Mouse (Mus musculus): Measurements from ENCODE around the gene C9orf72.

DNA sequence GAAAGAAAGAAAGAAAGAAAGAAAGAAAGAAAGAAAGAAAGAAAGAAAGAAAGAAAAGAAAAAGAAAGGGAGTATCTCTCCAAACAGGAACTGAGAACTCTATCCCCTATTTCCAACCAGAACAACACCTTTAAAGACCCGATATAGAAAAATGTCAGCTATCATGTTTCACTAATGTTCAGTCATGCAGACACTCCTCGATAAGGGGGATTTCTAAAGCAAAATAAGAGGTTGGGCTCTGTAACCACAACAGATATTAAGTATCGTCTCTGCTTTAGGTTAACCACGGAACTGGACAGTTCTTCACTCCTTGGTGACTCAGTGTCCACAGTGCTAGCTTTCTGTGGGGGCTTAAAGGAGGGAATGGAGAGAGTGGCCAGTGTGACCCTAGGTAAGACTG, 2.3 kb upstream of the C9orf72 start:
- no peak for TF ChIP-seq POLR2A (IDR thresholded peaks at IDR 0.05; ENCODE audit: insufficient read length, low read depth)
- TF ChIP-seq USF1 (IDR thresholded peaks at IDR 0.05; ENCODE audit: low read depth) = no peak
- TF ChIP-seq POLR2AphosphoS2 (IDR thresholded peaks at IDR 0.05; ENCODE audit: insufficient read length, low read depth) = no peak
- TF ChIP-seq MYOG (IDR thresholded peaks at IDR 0.05; ENCODE audit: control insufficient read depth in 1 of 3, insufficient read depth in 1 of 3, insufficient read length in 2 of 3, low read depth in 2 of 3) = no peak
